Mouse (Mus musculus) liver, embryonic 12.5 days (tissue): Measurements from ENCODE around the gene 2210408I21Rik. TPM values are rescaled to one million over a fixed set of nuclear protein-coding genes. Genes with fewer than 3 reads are reported as not detected.

ENCODE experiments used
- ATAC-seq: fragments of 200-750 bp; cut with Nextera tagmentation; 2 replicates; pipeline ENCODE4 v1.8.0; 2017; ENCODE audit warnings: moderate number of reproducible peaks, mild to moderate bottlenecking, moderate library complexity
- H3K27ac ChIP-seq: fragments of 300-500 bp; sonication (generic); 2 replicates; pipeline ENCODE4 v1.5.1; 2016; ENCODE audit warnings: mild to moderate bottlenecking
- H3K27me3 ChIP-seq: fragments of 300-500 bp; sonication (generic); replicated peaks from 2 replicates; pipeline ENCODE4 v1.6.1; 2016; ENCODE audit warnings: mild to moderate bottlenecking, moderate library complexity
- H3K36me3 ChIP-seq: fragments of 300-500 bp; sonication (generic); 2 replicates; pipeline ENCODE4 v1.6.1; 2016; ENCODE audit warnings: mild to moderate bottlenecking, moderate library complexity
- H3K4me1 ChIP-seq: fragments of 300-500 bp; sonication (generic); 2 replicates; pipeline ENCODE4 v1.6.1; 2016
- H3K4me2 ChIP-seq: fragments of 300-500 bp; sonication (generic); 2 replicates; pipeline ENCODE4 v1.6.1; 2016; ENCODE audit warnings: mild to moderate bottlenecking, moderate library complexity
- H3K4me3 ChIP-seq: fragments of 300-500 bp; sonication (generic); 2 replicates; pipeline ENCODE4 v1.5.1; 2016; ENCODE audit warnings: mild to moderate bottlenecking, moderate library complexity
- H3K9ac ChIP-seq: fragments of 300-500 bp; sonication (generic); 2 replicates; pipeline ENCODE4 v1.6.1; 2016; ENCODE audit warnings: mild to moderate bottlenecking, moderate library complexity
- H3K9me3 ChIP-seq: fragments of 300-500 bp; sonication (generic); replicated peaks from 2 replicates; pipeline ENCODE4 v1.6.1; 2016; ENCODE audit warnings: mild to moderate bottlenecking, moderate library complexity
- WGBS: fragments of 180-500 bp; shearing (Covaris S2); methylation state at CpG from one replicate; pipeline ENCODE4 v1.1.7; 2016; ENCODE audit not compliant: insufficient replicate concordance; 5-methylcytosine and 5-hydroxymethylcytosine counted together
- polyA plus RNA-seq: library from polyadenylated mRNA; unstranded; fragments of >200 nt; fragmentation: Nextera tagmentation; extraction: Ambion mirVana; gene quantifications from 2 replicates; pipeline ENCODE4 v1.2.1, GENCODE M21; 2016

The 2210408I21Rik gene
- polyA plus RNA-seq, 1 experiment from 2014 or later, result 4.1 TPM

GRCm38 (mm10) chr13:77408530-77408929, 273.2 kb downstream of the 2210408I21Rik start:
- 41% methylated on average over 3 of the region's 3 CpGs for WGBS
- H3K27me3 ChIP-seq, result no peaks in the 10 kb centered on the region
- no peaks in the 10 kb centered on the region for H3K36me3 ChIP-seq
- H3K4me2 ChIP-seq, result no peak overlapping the region
- no peaks in the 10 kb centered on the region for H3K9me3 ChIP-seq
- no peak overlapping the region for H3K4me3 ChIP-seq
- no peak overlapping the region for H3K27ac ChIP-seq
- no peak overlapping the region for H3K9ac ChIP-seq
- no peak for ATAC-seq
- H3K4me1 ChIP-seq, result no peaks in the 10 kb centered on the region

DNA sequence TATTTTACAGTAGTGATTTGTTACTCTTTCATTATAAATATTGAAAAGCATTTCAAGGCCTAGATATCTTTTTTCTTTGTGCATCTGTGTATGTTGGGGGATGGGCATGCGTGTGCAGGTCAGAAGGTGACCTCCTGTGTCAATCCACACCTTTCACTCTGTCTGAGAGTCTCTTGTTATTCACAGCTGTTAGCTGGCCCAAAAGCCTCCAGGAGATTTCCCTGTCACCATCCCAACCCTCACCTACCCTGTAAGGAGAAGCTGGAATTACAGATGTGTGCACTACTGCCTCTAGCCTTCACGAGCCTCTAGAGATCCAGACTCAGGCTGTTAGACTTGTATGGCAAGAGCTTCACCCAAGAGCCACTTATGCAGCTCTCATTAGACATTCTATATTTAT, 274.5 kb downstream of the 2210408I21Rik start:
- Histone ChIP-seq H3K4me2 (no peak overlapping the region), H3K36me3 (no peaks in the 10 kb centered on the region)
- WGBS, result 68% methylated on average over 2 of the region's 2 CpGs

GRCm38 (mm10) chr13:77412829-77413228, 277.5 kb downstream of the 2210408I21Rik start:
- H3K4me3 ChIP-seq, result no peak overlapping the region
- no peak overlapping the region for H3K9ac ChIP-seq
- H3K4me1 ChIP-seq, result no peaks in the 10 kb centered on the region
- H3K27ac ChIP-seq, result no peak overlapping the region
- no peak for ATAC-seq
- H3K36me3 ChIP-seq, result no peaks in the 10 kb centered on the region
- H3K27me3 ChIP-seq, result no peaks in the 10 kb centered on the region
- no peaks in the 10 kb centered on the region for H3K9me3 ChIP-seq
- no peak overlapping the region for H3K4me2 ChIP-seq
- 56% methylated on average over 2 of the region's 2 CpGs for WGBS

More for the DNA sequence above, 274.5 kb downstream of the 2210408I21Rik start:
- no peak for ATAC-seq
- Histone ChIP-seq H3K4me1 (no peaks in the 10 kb centered on the region), H3K9me3 (no peaks in the 10 kb centered on the region), H3K27me3 (no peaks in the 10 kb centered on the region), H3K4me3 (no peak overlapping the region), H3K27ac (no peak overlapping the region), H3K9ac (no peak overlapping the region)

- Histone ChIP-seq H3K9ac (no peak overlapping the region), H3K4me1 (no peaks in the 10 kb centered on the region), H3K4me2 (no peak overlapping the region), H3K27me3 (no peaks in the 10 kb centered on the region), H3K4me3 (no peak overlapping the region), H3K27ac (no peak overlapping the region), H3K9me3 (no peaks in the 10 kb centered on the region), H3K36me3 (no peaks in the 10 kb centered on the region)
- ATAC-seq, result no peak
- 66% methylated on average over 5 of the region's 5 CpGs for WGBS
These were observed 314.7 kb downstream of the 2210408I21Rik start for GRCm38 (mm10) chr13:77450007-77450567.

- Histone ChIP-seq H3K27me3 (no peaks in the 10 kb centered on the region), H3K9ac (no peak overlapping the region), H3K27ac (no peak overlapping the region), H3K36me3 (no peaks in the 10 kb centered on the region), H3K4me3 (no peak overlapping the region), H3K4me2 (no peak overlapping the region), H3K4me1 (no peaks in the 10 kb centered on the region), H3K9me3 (no peaks in the 10 kb centered on the region)
- no peak for ATAC-seq
- 70% methylated on average over 3 of the region's 3 CpGs for WGBS
These were observed 334.8 kb downstream of the 2210408I21Rik start for GRCm38 (mm10) chr13:77470093-77470621.

DNA sequence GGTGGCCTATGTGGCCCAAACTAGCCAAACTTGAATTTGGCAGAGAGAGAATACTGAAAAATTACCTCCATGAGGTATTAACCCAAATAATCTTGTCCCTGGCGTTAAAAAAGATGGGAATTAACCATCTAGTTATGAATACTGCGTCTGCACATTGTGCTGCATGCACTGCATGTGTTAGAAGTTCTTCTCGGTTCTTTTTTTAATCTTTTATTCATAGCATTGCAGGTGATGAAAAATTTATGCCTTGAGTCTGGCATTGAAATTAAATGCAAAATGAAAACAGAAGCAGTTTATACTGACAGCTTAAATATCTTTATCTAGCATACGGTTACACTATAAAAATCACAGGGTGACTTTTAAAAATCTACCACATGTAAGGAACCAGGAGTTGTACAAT, 341.1 kb downstream of the 2210408I21Rik start:
- Histone ChIP-seq H3K27me3 (no peaks in the 10 kb centered on the region), H3K36me3 (no peaks in the 10 kb centered on the region), H3K27ac (no peak overlapping the region), H3K9ac (no peak overlapping the region), H3K4me3 (no peak overlapping the region), H3K4me2 (no peak overlapping the region), H3K4me1 (no peaks in the 10 kb centered on the region), H3K9me3 (no peaks in the 10 kb centered on the region)
- WGBS, result 67% methylated on average over 4 of the region's 4 CpGs
- no peak for ATAC-seq

DNA sequence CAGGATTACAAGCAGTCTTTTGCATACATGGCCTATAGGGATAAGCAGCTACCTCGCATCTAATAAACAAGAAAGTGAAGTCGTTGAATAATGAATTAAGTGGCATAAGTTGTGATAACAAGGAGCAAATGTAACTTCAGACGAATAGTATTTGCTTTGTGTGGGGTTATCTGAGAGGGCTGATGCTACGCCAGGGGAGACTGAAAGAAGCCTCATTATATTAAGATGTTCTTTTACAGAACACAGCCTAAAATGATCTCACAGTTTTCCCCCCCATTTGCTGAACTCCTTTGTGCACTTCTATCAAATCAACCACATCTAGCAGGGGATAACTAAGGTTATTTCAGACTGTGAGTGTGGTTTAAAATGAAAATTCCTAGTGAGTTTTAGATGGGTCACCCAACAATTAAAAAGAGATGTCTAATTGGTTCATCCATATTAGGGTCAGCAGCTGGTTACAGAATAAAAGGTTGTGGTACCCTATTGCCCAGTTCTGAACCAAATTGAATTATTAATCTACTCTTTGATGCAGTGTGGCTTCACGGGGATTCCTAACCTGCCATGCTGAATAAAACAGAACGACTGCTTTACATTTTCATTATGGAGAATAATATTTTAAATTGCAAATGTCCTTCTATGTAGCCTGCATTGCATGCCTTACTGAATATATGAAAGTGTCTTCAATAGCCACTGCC, 343.2 kb downstream of the 2210408I21Rik start:
- Histone ChIP-seq H3K4me2 (no peak overlapping the region), H3K4me3 (no peak overlapping the region), H3K9me3 (no peaks in the 10 kb centered on the region), H3K27ac (no peak overlapping the region), H3K4me1 (no peaks in the 10 kb centered on the region), H3K27me3 (no peaks in the 10 kb centered on the region), H3K9ac (no peak overlapping the region), H3K36me3 (no peaks in the 10 kb centered on the region)
- WGBS, result 58% methylated on average over 6 of the region's 6 CpGs
- ATAC-seq, result no peak

DNA sequence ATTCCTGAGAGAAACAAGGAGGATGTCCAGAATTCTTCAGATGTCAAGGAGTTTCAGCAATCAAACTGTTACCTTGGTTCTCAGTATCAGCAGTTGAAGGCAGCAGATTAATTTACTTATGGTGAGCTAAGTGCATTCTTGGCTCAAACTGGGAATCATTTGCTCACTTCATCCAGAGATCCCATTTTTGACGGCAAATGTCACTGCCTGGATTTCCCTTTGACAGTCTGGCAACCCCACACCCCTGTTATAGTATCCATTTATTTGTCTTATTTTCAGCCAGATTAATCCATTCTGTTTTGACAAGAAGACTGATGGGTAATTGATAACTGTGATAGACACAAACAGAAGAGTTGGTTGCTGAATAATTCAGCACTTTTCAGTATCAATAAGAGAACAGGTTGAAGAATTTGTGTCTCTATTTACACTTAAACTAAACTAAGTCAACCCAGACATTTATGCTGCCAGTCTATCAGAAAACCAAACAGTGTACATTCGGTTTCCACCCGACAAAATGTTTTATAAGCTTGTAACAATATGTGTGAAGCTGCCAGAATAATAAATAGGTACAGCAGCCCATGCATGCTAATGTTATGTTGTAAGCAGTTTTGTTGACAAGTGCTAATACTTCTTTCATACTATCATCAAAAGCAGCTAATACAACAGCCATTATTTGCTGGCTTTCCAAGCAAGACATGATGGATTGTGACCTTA, 354.8 kb downstream of the 2210408I21Rik start:
- Histone ChIP-seq H3K9ac (no peak overlapping the region), H3K36me3 (no peaks in the 10 kb centered on the region), H3K4me3 (no peak overlapping the region), H3K4me2 (no peak overlapping the region), H3K9me3 (no peaks in the 10 kb centered on the region), H3K27ac (no peak overlapping the region), H3K27me3 (no peaks in the 10 kb centered on the region), H3K4me1 (no peaks in the 10 kb centered on the region)
- no peak for ATAC-seq
- WGBS, result 65% methylated on average over 3 of the region's 3 CpGs

DNA sequence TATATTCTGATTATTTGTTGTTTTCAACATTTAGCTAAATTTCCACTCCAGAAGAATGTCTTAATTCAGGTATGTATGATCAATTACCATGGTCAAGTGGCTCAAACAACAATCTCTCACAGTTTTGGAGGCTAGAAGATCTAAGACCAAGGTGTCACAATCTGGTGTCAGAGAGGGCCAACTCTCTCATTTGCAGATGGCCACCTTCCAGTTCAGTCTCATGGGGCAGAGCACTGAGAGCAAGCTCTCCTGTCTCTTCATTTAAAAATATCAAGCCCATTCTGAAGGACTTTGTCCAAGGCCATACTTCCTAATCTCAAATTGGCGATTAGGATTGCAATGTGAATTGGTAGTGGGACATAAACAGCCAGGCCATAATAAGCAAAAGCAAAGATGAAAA, 378.7 kb downstream of the 2210408I21Rik start:
- no peaks in the 10 kb centered on the region for H3K27me3 ChIP-seq
- no peak for ATAC-seq
- H3K36me3 ChIP-seq, result no peaks in the 10 kb centered on the region
- no peak overlapping the region for H3K4me2 ChIP-seq
- 54% methylated on average over 1 of the region's 1 CpGs for WGBS
- H3K9me3 ChIP-seq, result no peaks in the 10 kb centered on the region
- H3K4me3 ChIP-seq, result no peak overlapping the region
- H3K27ac ChIP-seq, result no peak overlapping the region
- no peaks in the 10 kb centered on the region for H3K4me1 ChIP-seq
- H3K9ac ChIP-seq, result no peak overlapping the region

DNA sequence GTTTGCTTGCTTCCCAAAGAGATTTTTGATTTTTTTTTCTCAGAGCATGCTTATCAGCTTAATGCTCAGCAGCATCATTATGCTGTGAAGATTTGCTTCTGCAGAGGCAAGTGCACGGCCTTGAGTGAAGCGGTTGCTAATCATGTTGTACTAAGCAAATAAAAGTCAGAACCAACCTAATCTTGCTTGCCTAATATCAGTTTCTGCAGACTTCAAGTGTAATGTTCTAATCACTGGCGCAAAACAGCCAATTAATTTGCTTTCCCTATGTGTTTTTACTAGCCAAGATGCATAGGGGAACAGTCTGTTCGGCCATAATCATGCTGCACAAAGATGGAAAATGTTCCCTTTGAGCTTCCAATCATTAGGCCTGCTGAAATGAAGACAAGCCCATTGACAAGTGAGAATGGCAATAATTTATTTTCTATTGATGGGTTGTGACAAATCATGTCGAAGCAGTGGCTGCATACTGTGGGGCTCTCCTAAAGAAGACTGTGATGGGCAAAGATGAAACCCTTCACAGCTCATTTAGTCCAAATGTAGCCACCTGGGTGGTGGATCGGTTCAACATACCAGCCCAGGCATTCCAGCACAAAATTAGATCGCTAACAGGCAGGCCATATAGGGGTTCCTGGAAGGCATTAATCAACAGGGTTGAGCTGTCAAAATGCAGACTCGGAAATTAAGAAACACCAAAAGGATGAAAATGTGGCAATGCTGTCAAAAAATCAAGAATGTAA, 393.8 kb downstream of the 2210408I21Rik start:
- Histone ChIP-seq H3K4me1 (no peaks in the 10 kb centered on the region), H3K36me3 (no peaks in the 10 kb centered on the region), H3K4me3 (no peak overlapping the region), H3K27me3 (no peaks in the 10 kb centered on the region), H3K4me2 (no peak overlapping the region), H3K9me3 (no peaks in the 10 kb centered on the region), H3K9ac (no peak overlapping the region), H3K27ac (no peak overlapping the region)
- 54% methylated on average over 8 of the region's 8 CpGs for WGBS
- ATAC-seq, result no peak

DNA sequence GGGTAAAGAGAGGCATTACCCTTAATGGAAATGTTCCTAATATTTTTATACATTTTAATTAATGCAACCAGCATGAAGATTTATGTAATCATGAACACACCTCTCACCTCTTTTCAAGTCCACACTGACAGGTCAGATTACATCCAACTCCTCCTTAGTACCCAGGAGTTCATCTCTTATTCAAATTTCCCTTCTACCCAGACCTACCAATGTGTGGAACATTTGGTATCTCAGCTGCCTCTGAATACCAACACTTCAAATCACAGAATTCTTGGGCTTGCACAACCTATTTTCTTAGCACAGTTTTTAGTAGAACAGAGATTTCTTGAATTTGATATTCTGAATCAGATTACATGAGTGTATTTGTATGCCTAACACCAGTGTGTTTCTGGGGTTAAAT, 394.4 kb downstream of the 2210408I21Rik start:
- Histone ChIP-seq H3K9me3 (no peaks in the 10 kb centered on the region), H3K9ac (no peak overlapping the region), H3K4me1 (no peaks in the 10 kb centered on the region), H3K4me2 (no peak overlapping the region), H3K36me3 (no peaks in the 10 kb centered on the region), H3K27me3 (no peaks in the 10 kb centered on the region), H3K4me3 (no peak overlapping the region), H3K27ac (no peak overlapping the region)
- no peak for ATAC-seq

- 0 out of 2 replicates have a peak, but pooled peaks cover 5% of the 10 kb centered on the region for H3K9me3 ChIP-seq
- H3K4me3 ChIP-seq, result no peak overlapping the region
- H3K4me2 ChIP-seq, result no peak overlapping the region
- 72% methylated on average over 4 of the region's 4 CpGs for WGBS
- no peak for ATAC-seq
- no peaks in the 10 kb centered on the region for H3K4me1 ChIP-seq
- no peak overlapping the region for H3K27ac ChIP-seq
- H3K27me3 ChIP-seq, result no peaks in the 10 kb centered on the region
- no peak overlapping the region for H3K9ac ChIP-seq
- H3K36me3 ChIP-seq, result no peaks in the 10 kb centered on the region
These were observed 402.1 kb downstream of the 2210408I21Rik start for GRCm38 (mm10) chr13:77537466-77537865.
